Mouse (Mus musculus) kidney, postnatal 10 days (tissue): ENCODE results near the gene Ntm.

Source experiments
- DNase-seq: peaks from one replicate; pipeline ENCODE4 v3.0.0; 2021; ENCODE audit warnings: mixed read lengths

Ntm gene

DNA sequence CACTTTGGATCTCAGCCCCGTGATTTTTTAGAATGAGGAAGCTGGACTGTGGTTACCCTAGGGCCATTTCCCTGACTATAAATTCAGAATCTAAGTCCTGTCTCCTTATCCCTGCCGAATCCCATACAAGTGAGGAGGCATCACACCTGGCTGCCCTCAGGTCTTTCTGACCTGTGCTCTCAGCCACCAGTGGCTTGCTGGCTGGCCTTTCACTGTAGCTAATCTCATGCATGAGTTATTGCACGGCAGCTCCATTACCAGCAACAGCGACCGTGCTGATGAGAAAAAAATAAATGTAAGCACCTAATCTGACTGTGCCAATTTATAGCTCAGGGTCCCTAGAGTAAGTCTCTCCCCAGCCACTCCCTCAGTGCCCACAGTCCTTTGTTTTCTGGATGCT lies 81.3 kb downstream of the Ntm start:
- peak; percentile 7 for DNase-seq

DNA sequence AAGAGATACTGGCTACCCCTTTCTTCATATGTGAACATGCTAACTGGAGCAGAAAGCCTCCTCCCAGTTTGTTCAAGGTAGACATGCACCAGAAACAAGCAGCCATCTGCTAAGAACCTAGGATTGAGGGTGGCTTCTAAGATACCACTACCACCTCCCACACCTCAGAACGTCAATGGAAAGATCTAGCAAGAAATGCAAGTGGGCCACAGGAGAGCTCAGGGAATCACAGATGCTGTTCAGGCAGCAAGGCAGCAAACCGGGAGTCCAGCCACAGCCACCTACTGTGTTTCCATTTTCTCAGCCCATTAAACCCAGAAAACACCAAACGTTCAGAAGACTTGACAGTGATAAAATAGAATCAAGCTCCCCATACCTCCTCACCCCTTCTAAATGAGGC lies 85.4 kb downstream of the Ntm start:
- no peak for DNase-seq

DNA sequence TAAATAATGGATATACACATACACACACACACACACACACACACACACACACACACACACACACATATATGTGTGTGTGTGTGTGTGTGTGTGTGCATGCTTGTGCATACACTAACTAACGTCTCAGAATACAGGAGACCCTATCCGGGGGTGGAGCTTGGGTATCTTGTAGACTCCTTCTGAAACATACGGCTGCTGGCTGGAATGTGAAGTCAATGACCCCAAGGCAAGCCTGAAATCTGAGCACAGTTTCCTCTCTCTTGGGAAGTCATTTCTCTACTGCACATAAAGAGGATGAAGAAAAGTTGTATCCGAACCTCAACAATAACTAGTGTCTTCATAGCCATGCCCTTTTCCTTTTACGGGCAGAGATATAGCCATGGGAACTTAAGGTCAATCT lies 95.2 kb downstream of the Ntm start:
- no peak for DNase-seq

DNA sequence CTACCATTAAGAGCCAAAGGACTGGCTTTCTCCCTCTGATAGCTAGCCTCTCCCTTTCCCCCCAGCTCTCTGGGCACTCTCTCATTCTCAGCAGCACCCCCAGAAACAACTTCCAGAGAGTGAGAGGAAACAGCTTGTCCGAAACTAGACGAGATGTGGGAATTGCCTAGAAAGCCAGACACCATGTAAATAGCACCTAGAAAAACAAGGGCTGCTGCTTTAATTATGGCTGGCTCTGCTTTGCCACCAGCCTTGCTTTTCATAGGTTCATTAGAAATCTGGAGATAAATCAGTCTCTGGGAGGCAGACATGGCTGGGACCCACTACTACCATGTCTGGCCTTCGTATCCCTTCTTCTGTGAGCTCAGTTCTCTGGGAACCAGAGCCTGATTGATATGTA lies 96.1 kb downstream of the Ntm start:
- DNase-seq: no peak

DNA sequence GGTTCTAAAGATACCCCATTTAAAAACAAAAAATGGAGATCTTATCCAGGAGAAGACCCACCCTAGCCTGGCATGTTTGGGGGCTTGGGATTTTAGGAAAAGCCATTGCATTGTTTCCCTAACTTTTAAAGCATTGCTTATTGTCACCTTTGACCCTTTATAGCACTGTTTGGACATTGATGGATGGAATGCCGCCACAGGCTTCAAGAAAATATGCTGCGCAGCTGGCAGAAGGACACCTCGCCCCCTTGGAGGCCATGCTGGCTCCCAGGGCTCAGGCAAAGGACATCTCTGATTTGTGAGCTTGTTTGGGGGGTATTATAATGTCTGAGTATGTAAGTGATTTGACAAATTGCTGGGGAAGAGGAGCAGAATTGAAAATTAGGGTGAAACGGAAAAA lies 96.8 kb downstream of the Ntm start:
- no peak for DNase-seq

DNA sequence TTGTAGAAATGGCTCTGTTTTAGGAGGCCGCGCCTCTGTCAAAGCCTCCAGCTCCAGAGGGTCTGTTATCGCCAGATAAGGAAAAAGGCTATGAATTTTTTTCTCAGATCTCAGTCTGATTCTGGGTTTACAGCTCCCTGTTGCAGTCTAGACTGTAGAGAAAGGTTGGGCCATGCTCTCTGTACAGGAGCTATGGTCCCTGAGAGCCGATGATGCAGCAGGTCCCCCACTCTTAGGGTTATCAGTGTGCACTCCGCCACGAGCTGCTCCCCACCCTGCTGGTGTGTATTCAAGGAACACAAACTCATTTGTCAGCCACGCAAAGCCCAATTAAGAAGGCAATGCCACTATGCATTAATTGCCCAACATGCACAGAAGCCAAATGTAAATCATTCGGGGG lies 97.4 kb downstream of the Ntm start:
- no peak for DNase-seq

DNA sequence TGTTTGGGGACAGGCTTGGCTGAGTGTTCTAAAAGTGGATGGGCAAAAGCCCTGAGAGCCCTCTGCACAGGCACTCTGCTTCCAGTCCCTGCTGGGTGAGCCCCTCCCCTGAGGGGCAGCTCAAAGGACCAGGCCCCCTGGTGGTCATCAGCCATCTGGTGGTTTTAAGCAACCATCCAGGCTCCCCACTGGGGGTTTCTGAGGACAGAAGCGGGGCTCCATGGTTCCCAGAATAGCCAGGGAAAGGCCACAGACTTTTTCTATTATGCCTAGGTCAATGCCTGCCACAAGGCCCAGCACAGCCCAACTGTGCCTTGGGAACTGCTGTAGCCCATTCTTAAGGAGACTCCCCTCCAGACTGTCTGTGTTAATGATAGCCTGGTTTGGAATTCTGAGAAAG lies 98.1 kb downstream of the Ntm start:
- DNase-seq: peak; percentile 7

DNA sequence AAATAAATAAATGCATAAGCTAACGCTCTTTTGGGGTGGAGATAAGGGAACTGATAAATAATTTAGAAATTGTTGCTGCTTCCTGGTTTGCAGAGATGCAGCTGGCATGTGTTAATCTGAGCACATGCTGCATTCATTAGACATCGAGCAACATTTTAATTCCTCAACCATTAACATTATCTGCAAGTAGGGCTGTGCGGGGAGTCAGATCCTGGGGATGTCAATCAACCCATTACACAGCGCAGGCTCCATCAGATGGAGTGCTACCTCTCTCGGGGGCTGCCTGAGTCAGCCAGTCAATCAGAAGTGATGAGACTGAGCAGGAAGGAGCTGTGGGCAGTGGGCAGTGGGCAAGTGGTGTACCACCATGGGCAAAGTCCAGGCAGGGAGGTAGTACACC lies 100.5 kb downstream of the Ntm start:
- no peak for DNase-seq

DNA sequence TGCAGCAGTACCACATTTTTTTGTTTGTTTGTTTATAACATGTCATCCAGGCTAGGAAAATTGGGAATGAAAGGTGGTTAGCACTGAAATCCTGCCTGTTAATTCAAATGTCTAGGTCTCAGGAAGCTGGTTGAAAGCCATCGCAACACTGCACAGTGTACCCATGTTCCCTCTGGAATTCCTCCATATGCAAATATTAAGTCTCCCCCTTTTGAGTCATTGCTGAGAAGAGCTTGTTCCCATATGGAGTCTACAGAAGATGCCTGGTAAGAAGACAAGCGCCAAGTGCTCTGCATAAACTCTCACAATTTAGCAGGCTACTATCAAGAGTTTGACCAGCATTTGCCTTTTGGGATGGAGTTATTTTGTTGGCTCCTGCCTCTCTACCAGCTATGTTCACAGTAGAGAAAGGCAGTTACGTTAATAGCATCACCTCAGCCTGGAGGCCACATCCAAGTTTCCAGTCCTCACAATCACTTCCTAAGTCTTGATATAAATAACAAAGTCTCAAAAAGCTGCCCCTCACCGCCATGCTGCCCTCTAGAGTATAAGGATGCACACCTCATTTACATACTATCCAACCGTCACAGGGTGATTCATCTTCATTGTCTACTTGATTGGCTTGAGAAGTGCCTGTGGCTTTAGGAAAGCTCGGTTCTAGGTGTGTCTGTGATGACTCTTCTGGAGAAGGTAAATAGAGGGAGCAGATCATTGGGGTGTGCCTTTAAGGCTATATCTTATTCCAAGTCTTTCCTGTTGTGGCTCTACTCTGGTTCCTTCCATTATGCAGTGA lies 103.5 kb downstream of the Ntm start:
- DNase-seq: no peak

DNA sequence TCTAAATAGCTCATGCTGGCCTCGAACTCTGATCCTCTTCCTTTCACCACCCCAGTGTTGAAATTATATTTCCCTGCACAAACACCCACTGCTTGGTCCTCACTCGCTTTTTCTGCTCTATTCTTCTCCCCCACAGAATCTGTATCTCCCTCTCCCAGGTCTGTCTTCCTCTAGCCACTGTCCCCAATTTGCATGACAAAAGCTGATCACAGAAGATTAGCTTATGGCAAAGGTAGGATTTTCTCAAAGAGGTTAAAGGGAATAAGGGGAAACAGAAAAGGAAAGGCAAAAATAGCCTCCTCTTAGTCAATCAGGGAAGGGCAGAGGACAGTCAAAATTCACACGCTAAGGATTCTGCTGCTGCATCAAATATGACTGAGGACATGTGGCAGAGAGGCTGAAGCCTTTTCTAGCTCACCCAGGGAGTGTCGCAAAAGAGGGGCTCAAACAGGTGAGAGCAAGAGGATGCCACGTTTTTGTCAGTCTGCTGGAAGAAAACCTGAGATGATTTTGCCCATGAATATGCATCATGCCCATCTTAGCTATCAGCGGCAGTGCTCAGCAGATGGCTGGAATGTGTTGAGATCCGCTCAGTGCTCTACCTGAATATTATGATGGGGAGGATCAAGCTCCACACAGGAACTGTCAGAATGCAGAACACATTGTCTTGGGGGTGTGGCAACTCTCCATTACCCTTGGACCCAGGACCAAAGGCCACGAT lies 114.0 kb downstream of the Ntm start:
- no peak for DNase-seq

DNA sequence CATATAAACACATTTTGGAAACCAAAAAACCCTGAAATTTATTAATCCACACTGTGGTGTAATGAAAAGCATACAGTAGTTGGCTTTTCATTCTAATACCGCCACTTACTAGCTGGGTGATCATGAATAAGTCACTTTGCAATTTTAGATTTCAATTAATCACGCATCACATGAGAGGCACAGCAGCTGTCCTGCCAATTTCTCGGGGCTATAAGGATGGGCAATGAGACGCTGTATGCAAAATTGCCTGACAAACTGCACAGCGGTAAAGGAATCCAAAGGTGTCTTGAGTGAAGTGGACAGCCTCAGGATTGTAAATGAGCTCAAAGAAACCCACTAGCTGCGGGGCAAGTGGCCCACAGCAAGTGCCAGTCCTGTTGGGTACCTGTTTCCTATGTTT lies 125.6 kb downstream of the Ntm start:
- no peak for DNase-seq

DNA sequence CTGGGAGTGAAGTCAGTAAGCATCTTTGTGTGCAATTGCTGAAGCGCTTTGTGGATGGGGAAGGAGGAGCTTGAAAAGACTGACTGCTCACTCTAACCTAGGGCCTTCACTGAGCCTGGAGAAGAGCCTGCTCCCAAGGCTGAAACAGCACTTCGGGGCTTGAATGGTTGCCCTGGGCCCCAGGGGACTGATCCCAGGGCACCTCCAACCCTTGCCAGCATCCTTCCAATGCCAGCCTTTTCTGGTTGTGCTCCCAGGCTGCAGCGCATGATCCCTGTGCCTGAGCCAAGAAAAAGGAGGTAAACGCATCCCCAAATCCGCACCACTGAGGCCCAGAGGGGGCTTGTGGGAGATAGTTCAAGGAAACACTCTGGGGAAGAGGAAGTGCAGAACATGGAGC lies 128.0 kb downstream of the Ntm start:
- DNase-seq: peak; percentile 17

DNA sequence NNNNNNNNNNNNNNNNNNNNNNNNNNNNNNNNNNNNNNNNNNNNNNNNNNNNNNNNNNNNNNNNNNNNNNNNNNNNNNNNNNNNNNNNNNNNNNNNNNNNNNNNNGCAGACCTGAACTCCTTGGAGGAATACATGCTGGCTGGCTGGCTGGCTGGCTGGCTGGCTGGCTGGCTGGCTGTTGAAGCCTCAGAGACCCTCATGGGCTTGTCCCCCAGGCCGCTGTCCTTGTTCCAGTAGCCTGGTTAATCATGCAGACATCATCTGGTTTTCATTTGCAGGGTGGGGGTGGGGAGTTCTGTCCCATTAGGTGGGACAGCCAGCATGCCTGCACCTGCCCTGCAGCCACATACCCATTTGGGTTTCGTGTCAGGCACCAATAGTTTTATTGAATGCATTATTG lies 129.2 kb downstream of the Ntm start:
- DNase-seq: no peak

DNA sequence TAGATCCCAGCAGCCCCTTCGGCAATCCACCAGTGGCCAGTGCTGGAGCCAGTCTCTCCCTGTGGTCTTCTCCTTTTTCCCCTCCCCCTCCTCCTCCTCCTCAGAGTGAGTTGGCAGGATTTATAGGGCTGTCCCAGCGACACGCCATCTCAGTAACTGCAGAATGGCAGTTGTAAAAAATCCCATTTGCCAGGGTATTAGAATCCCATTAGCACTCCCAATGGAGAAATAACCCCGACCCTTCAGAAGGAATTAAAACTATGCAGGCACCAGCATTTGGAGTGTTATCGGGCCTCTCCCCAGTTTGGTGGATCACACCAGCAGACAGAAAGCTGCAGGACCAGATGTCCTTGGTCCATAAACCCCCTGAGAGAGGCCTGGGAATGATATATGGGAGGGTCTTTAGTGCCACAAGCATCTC lies 135.7 kb downstream of the Ntm start:
- DNase-seq: no peak

DNA sequence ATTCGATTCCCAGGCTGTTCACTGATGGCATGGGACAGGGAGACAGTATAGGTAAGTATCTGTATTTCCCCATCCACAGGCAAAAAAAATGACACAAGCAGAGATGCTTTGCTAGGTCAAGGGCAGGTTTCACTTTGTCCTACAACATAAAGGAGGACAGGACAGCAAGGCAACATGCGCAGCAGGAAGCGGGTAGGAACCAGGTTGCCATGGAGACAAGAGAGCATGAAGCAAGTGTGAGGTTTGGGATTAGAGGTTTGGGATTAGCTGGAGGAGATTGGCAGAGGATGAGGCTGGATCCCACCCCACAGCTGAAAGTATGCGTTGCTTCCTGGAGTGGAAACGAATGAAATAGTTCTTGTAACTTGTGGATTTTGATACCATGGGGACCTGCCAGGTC lies 137.7 kb downstream of the Ntm start:
- DNase-seq: no peak

DNA sequence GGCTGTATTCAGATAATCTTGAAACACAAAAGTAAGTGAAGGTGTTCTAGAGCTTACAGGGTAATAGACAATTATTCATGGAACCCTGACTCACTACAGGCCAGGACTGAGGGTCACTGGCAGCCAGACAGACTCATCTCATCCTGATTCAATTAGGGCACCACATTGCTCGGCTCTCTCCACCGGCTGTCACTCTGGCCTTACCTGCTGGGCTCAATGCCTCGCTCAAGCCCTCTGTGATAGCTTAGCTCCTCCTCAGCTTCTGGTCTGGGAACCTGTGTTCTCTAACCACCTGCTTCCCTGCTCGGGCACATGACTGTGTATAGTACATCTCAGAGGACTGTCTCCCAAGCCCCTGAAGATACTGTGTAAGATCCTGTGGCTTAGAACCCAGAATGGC lies 139.2 kb downstream of the Ntm start:
- DNase-seq: no peak

DNA sequence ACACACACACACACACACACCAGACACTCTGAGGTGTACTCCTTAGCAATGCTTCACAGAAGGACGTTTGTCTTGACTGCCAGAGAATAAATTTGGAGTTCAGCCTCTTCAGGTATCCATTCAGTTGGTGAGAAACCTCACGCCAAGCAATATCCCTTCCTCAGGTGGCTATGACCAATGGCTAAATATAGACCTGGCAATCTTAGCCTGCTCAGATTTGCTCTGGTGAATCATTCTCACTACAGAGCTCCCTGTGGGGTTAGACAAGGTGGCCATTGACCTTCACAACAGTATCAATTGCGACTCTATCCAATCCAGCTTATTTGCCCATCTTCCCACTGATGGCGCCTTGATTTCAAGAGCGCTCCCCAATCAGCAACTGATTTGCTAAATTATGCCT lies 150.3 kb downstream of the Ntm start:
- no peak for DNase-seq

DNA sequence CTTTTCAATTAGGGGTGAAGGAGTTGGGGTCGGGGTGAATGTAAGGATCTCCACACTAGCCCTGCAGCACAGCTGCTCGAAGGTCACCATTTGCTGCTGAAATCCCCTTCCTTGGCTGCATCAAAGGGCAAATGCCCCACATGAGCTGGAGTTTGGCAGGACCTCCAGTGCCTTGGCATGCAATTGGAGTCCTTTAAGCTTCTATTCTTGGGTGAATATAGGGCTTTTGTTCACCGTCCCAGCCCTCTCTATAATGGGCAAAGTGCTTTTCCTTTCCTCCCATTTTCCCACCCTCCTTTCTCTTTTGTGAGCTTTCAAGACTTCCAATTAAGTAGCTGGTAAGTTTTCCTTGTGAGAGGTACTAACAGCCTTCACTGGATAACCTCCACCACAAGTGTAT lies 156.2 kb downstream of the Ntm start:
- no peak for DNase-seq

DNA sequence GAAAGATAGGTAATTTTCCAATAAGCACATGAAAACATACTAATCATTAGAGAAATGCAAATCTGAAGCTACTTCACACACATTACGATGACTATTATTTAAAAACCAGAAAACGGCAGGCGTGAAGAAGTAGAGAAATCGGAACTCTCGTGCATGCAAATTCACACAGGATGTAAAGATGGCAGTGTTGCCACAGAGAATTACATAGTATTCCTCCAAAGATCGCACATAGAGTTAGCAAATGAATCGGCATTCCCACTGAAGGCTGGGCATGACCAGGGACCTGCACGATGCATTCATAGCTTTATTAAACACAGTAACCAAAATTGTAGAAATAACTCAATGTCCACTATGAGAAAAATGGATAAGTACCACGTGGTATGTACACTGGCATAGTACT lies 158.5 kb downstream of the Ntm start:
- no peak for DNase-seq

DNA sequence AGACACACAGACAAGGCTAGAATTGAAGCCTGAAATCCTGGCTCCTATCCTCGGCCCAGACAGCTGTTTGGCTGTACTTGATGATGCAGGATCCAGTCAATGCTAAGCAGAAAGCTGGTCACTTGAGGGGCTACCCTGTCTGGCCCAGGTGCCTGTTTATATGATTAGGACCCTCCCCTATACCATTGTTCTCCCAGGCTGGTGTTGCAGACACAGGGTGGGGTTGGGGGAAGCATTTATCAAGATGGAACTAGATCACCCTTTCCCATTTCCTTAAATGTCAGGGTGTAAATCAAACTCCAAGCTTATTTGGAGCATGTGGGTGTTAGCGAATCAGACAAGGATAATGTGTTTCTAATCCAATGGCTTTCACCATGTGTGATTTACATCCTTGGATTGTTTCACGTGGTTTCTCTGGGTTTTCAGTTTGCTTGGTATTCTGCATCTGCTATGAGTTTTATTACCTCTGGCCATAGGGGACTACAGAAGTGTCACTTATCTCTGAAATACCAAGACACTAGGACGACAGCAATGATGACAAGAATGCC lies 159.1 kb downstream of the Ntm start:
- DNase-seq: no peak

DNA sequence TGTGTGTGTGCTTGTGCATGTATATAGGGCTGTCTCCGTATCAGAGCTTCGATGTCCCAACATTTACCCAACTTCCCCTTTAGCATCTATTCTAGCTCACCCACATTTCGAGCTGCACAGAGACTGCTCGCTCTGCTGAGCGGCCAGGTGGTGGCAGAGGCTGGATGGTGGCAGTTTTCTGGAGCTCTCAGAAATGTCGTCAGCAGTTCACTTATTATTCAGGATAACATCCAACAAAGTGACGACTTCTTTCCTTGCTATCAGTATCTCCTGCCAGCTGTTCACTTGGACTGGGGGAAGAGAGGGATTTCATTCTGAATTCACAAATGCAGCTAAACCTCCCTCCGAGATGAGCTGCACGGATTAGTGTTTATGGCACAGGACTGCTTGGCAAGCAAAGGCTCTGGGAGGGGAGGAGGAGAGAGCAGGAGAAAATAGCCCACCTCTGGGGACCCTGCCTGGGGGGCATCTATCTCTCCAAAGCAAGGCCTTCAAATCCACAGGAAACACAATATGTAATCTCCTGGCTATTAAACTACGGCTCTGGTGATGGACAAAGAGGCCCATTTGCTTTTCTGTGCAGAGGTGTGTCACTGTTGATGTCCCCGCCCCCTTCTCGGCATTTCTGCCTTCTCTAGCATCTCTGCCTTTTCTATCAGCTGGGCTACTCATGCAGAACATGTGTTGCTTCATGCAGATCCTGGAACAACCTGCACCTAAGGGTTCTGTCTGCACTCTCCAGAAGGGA lies 159.8 kb downstream of the Ntm start:
- DNase-seq: no peak

DNA sequence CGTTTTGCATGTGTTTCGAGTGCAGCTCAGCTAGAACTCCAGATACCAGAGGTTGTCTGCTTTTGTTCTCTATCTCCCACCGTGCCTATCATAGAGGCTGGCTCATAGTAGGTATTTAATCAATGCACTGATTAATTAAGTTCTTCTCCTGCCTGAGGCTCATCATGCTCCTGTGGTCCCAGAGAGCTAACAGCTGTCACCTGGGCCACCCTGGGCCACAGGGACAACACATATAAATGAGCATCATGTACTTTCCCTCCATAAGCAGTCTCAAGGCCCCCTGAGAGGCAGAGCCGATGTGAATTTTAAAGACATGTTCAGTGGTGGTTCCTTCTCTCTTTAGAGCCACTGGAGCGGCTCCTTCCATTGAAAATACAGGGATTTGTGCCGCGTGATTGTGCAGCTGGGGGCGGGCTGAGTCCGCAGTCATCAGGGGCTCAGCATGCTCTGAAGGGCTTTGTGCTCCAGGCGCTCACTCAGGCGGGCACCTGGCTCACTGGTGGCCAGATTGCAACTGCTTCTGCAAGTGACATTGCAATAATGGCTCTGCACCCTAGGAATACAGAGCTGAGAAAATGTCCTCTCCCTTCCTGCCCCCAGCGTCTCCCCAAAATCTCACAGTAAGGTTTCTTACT lies 160.8 kb downstream of the Ntm start:
- DNase-seq: no peak

DNA sequence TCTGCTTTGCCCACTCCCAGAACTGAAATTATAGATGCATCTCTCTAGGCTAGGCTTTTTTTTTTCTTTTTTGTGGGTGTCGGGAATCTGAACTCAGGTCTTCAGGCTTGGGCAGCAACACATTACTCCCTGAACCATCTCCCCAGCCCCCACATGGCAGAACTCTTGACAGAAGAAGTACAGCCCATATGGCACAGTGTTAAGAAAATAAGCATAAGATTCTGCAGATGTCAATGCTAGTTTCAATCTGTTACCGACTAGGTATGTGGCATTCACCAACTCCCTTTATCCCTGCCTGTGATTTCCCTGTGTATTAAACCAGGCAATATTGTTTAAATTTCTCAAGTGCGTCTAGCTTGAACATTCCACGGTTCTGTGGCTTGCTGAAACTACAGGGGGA lies 166.7 kb downstream of the Ntm start:
- no peak for DNase-seq
